Mouse (Mus musculus) layer of hippocampus, adult 11-12 months (tissue): ENCODE results near the gene Adcy1.

Experiments
- DNase-seq: peaks from one replicate; pipeline ENCODE4 v3.0.0; 2022; ENCODE audit warnings: low spot score

The Adcy1 gene

DNA sequence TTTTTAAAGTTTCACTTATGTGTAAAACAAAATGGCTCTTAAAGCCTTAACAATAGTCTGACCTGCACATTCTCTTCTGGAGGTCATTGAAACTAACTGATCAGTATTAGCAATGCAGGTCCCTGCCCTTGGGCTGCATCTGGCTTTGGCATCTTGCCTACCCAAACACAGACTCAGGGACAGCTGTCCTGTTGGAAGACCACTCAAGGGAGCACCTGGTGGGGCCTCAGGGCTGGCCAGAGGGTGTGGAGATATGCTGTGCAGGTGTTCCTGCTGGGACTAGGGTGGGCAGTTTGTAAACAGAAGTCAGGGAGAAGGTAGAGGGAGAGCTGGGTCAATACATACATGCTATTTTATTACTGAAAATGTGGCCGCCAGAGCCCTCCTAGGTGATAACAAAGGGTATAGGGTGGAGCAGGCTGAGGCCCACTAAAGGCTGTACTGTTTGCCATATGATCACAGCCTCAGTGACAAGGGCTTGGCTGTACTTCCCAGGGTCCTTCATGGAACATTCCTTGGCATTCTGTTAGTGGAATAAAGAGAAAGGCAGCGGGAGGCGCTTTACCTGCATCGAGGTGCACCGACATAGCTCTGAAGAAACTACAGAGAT is 73.1 kb downstream of the Adcy1 start:
- DNase-seq, result no peak

DNA sequence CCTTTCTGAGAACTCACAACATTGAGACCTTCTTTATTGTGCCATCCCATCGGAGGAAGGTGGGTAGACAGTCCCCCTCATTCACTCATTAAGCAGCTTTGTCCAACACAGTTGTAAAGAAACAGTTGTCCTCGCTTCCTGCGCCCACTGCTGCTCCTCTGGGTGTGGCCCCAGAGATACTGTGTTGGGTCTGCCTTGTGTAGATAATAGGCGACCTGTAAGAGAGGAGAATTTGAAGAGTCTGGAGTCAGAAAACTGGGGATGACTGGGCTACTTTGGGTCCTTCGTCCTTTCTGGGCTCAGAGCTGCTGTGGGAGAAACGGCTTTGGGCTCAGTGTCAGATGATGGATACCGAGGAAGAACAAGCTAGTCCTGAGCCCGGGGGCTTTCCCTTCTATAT is 75.1 kb downstream of the Adcy1 start:
- no peak for DNase-seq

DNA sequence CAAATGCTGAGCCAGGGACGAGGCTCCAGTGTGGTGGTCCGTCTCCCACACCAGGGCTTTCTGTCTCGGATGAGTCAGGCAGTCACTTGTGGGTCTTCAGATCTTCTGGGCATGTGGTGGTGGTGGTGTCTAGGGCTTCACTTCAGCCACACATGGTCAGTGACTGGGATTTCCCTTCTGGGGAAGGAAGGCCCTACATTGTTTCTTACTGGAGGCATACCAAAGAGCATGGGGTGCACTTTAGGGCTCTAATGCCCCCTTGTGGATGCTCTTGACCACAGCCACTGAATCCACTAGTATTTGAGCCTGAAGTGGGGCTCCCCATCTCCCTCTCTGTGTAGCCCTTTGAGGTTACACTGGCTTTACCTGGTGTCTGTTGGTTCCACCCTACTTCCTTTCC is 77.2 kb downstream of the Adcy1 start:
- peak; percentile 39 for DNase-seq

DNA sequence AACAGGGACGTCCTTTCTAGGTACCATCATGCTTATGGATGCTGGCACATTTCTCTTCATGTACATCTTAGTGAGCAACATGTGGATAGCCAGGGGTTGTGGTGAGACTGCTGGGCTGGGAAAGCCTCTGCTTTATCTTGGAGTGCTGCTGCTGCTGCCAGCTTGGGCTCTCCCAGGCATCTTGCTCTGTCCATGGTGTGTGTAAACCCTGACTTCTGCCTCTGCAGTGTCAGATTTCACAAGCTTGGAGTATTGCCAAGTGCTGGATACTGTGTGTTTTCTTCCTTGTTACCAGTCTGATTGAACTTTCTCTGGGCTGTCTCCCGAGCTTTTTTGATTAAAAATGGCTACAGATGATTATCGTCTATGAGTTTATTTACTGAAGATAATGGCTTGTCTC is 79.4 kb downstream of the Adcy1 start:
- DNase-seq, result no peak

DNA sequence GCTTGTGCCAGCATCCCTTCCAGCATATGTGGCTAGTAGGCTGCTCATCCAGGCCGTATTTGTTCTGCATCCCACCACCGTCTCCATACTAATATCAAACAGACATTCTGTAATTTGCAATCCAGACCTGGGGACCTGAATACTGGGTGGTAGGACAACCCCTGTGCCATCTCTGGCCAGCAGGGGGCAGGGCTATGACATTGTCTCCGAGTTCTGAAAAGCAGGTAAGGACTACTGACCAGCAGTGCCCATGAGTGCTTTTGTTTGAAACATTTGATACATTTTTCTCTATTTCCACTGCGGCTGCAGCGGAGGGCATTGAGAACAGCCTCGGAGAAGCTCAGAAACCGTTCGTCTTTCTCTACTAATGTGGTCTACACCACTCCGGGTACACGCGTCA is 81.1 kb downstream of the Adcy1 start:
- DNase-seq, result no peak

DNA sequence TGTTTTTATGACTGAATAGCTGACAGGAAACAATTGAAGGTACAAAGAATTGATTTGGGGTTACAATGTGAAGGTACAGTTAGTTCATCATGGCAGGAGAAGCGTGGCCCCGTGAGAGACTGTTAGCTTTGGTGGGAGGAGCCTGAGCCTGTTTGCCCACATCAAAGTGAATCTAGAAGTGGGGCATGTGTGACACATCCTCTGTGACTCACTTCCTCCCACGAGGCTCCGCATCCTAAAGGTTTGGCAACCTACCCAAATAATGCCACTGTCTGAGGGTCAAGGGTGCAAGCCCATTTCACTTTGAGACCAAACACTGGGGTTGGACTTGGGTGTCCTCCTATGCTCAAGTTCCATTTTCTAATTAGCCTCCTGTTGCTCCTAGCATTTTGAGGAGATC is 81.9 kb downstream of the Adcy1 start:
- no peak for DNase-seq

DNA sequence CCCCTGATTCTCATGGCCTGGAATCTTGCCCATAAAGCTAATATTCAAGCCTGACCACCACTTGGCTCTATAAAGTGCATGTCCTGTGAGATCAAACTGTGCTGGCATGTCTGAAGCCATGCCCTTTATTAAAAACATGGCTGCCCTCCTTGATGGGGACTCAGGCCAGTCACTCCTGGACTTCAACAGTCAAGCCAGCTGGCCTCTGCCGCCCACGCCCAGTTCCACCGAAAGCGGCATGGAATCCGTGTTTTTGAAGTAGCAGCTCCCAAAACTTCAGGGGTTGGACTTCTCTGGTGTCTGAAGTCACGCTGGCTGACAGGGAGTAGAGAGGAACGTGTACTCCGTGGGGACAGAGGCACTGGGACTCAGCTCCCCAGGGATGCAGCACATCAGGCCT is 84.2 kb downstream of the Adcy1 start:
- DNase-seq, result no peak

DNA sequence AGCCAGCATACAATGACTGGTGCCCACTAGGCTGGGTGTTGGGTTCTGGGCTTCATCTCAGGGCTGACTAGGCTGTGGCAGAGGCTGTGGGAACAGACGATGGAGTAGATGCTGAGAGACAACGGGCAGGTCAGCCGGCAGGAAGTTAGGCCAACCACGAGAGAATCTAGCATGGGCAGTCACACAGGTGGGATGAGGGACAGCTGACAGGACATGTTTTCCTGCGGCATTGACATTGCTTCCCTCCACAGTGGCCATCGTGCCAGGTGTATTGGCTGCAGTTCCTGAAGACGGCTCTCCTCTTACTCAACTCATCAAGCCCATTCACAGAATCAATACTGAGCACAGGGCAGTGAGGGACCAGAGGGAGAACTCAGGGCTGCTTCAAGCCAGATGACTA is 84.7 kb downstream of the Adcy1 start:
- DNase-seq, result no peak

DNA sequence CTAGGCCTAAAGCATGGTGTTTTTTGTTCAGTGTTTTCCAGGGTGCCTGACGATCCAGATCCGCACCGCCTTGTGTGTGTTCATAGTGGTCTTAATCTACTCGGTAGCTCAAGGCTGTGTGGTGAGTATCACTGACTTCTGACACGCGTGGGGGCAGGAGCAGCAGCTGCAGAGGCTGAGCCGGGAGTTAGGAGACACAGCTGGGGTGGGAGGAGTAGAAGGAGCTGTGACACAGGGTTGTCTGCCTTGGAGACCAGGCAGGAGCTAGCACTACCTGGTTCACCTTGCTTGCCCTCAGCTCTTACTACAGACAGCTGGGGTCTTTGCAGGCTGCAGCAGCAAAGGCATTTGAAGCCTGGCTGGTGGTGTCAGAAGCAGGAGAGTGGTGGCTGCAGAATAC is 86.2 kb downstream of the Adcy1 start:
- DNase-seq, result no peak

DNA sequence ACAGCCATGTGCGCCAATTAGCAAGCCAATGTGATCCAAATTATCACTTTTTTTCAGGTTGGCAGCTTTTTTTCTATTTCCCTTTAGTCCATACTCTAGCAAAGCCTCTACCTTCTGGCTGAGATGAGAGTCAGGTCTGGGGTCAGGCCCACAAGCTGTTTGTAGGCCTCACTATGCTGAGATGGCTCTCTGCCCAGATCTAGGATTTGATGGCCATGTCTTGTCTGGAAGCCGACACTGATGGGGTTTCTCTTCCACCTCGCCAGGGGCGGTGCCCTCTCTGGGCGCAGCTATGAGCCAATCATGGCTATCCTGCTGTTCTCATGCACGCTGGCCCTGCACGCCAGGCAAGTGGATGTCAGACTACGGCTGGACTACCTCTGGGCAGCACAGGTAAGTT is 87.2 kb downstream of the Adcy1 start:
- DNase-seq, result no peak

DNA sequence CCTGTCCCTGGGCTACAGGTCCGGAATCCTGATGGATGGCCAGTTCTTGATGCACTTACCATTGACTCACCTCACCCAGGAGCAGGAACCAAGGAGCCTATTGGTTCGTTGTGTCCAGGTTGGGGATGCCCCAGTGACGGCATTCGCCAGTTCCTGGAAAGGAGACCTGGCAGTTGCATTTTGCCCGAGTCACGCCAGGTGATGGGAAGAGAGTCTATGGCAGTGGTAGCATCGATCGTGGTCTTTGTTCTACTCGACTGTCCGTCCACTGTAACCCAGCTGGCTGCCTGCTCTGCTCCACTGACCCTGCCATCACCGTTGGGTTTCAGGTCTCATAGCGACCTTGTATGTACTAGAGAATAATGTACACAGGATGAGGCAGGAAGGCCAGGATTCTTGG is 89.1 kb downstream of the Adcy1 start:
- no peak for DNase-seq

DNA sequence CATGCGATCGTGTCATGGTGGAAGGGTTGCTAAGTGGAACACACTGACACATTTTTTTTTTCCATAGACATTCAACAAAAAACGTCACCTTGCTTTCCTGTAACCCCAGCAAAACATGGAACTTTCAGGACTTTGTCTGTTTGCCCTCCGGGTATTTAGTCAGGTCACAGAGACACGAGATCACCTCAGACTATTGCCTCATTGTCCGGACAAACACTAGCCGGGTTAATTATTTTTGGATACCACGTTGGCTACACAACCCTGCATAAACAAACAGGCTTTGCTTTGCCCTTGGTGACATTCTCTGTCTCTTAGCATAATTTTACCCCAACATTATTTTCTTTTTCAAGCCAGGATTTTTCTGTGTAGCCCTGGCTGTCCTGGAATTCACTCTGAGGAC is 89.8 kb downstream of the Adcy1 start:
- no peak for DNase-seq

DNA sequence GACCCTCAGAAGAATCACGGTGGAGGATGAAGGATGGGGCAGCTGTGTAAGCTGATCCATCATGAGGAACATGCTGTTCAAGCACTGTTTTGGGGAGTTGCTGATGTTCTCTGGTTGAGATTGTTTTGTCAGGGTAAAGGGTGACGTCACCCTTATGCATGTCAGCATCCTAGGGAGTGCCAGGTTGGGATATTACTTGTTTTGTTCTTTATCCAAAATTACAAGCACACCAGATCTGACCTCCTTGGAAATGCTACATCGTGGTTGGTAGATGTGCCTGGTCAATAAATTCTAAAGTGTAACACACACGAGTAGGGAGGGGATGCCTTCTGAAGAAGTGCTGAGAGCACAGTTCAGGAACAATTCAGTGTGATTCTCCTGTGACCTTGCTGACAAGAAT is 93.1 kb downstream of the Adcy1 start:
- DNase-seq, result no peak

DNA sequence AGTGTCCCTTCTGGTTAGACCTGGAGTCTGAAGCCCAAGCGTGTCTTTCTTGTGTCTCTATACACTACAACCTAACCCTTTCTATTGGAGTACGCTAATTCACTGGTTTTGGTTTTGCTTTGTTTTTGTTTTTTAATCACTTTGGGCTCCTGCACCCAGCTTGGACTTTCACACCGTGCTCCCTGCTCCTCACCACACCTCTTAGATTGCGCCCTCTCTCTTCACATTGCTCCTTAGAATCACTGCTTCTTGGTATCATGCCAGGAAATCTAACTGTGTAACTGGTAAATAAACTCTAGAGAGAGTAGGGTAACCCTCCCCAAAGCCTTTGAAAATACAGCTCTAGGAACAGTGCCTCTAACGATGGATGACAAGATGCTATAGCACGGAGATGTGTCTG is 94.9 kb downstream of the Adcy1 start:
- no peak for DNase-seq

DNA sequence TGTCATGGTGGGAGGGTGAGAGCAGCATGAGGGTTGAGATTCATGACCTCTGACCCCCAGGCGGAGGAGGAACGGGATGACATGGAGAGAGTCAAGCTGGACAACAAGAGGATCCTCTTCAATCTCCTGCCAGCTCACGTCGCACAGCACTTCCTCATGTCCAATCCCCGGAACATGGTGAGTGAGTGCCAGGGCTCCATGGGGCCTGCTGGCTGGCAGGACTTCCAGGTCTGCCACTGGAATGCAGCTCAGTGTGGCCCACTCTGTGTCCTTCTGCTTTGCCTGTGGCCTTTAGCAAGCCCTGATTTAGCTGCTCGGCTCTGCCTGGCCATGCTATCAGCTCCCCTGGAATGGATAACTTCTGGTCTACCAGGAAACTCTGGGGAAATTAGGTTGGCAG is 96.9 kb downstream of the Adcy1 start:
- DNase-seq, result no peak

DNA sequence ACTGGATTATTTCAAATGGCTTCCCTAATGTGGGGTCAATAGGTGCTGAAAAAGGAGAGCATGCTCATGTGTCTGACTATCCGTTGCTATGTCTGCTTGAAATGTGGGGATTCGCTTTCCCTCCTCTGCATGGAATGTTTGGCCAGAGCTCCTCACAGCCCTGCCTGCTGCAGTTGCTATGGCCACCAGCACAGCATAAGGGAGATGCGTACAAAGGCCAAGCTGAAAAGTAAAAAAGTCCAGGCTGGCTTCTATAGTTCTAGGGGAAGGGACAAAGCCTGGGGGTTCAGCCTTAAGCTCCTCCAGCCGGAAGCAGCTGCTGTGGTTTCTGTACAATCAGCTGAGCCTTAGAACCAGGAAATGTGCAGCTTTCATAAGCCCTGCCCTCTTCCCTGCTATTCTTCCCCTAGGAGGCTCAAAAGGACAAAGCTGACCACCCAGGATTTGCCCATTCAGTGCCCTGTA is 97.4 kb downstream of the Adcy1 start:
- no peak for DNase-seq

DNA sequence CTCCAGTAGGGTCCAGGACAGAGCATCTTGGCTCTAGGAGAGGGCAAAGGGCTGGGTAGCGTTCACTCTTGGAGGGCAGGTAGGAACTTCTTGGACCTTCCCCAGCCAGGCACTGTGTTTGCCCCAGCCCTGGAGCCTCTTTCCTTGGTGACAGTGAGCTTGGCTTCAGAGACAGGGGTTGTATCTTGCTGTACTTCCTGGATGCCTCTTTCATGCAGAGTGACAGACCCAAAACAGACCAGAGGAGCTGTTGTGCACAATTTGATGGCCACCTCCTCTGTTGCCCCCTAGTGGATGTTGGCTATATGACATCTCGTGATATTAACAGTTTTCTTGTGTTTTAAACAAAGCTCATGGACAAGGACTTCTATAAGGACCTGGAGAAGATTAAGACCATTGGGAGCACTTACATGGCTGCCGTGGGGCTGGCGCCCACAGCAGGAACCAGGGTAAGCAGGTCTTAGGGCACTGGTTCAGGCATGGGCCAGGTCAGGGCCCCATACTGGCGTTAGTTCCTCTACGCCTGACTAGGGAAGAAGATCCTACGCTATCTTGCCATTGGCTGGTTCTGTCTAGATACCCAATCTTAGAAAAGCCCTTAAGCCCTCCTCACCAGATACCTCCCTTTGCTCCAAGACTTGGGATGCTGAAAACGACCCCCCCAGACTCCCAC is 98.3 kb downstream of the Adcy1 start:
- peak; percentile 38 for DNase-seq

DNA sequence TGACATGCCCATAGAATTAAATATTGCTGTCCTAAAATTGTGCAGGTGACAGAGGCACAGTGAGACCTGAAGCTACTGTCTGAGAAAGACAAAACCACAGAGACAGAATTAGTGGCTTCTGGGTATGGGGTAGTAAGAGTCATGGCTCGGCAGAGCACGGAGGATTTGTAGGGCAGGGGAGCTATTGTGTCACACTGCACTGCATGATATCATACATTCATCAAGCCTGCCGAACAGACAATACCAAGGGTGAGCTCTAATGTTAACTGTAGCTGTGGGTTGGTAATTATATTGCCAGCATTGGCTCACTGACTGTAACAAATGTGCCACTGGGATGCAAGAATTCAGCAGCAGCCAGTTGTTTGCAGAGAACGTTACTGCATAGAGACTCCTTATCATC is 101.1 kb downstream of the Adcy1 start:
- no peak for DNase-seq

DNA sequence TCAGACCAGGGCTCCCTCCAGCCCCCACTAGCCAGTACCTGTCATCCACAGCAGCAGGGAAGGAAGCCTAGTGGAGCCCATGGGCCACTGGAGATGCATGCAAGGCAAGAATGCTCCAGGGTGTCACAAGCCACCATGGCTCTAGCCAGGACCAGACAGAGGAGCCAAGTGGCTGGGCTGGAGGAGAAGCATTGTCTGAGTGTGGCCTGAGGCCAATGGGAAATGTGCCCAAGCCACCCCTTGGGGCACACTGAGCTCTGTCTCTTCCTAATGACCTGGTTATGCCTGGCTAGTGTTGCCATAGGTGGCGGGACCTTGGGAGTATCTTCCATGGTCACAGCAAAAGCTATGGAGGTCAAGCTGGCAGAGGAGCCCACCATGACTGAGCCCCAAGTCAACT is 106.4 kb downstream of the Adcy1 start:
- DNase-seq, result no peak

DNA sequence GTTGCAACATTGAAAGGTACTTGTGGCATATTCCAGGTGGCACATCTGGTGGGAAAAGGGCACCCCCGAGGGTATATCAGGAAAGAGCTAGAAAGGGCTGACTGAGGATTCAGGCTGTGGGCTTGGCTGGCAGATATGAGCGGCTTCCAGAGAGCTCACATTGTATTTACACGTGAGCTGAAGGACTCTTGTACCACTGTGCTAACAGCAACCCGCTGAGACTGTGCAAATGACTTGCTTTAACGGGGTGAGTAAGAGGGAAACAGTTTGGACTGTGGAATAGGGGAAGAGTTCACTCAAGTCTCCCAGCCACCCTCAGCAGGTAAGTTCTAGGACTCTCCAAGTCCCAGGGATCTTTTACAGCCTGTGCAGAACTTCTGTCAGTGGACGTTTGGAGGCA is 110.4 kb downstream of the Adcy1 start:
- DNase-seq, result no peak

DNA sequence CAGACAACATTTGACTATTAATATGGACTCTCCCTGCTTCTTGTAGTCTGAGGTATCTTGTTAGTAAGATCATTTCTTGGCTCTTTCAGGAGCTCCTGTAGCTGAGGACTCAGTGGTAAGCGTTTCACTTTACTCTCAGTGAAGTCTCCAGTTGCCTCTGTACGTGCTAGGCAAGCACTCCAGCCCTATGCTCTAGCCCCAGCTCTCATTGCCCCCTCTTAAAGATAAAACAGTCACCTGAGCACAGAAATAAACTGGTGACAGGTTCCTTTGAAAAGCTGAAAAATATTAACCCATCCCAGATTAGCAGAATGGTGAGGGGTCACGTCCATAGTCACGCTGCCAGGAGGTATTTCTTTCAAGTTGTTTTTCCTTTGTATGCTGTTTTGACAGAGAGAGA is 115.4 kb downstream of the Adcy1 start:
- no peak for DNase-seq

DNA sequence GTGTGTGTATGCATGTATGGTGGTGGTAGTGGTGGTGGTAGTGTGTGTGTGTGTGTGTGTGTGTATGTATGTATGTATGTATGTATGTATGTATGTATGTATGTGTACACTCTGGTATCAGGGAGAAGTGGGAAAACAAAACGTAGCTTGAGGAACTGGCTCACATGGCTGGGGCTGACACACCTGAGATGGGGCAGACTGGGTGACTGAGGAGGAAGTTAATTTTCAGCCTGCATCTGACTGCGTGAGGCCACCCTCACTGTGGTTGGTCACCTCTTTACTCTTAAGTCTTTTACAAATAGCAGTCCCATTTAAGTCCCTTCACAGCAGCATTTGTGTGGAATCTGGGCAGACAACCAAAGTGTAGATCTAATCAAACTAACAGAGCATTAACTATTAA is 116.0 kb downstream of the Adcy1 start:
- DNase-seq, result no peak

DNA sequence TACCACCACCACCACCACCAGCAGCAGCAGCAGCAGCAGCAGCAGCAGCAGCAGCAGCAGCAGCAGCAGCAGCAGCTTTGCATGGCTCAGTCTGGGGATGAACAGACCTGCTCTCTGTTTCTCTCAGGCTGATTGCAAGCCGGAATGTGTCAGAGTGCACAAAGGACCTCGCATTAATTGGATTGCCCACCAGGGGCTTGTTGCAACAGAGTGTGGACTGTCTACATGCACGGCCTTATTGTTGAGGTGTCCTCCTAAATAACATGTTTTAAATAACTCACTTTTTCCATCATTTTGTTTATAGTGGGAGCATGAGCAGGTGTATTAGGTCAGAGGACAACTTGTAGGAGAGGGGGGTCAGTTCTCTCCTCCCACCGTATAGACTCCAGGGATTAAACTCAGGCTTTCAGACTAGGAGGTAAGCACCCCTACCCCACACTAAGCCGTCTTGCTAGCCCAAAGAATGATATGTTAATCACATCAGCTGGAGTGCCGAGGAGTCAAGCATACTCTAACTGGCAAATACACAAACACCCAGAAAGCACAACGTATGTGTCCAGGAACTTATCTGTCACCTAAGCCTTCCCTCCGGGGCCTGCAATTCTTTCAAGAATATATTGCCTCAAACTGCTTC is 119.2 kb downstream of the Adcy1 start:
- DNase-seq, result no peak

DNA sequence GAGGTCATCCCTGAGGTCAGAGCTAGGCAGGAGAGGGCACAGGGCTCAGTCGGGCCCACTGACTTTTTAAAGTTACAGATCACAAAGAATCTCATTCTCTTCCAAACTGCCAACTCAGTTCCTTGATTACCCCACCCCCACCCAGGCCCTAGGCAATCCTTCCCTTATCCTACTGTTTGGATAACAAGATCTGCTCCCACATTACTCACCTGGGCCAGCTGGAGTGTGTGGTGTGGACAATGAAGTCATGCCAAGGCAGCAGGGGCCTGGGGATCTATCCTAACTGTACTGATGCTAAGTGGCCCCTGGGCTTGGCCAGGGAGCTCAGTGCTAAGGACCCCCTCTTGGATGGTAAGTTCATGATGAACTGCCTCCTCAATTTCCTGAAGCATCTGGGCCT is 121.1 kb downstream of the Adcy1 start:
- no peak for DNase-seq
